Mouse (Mus musculus) pancreas, adult 10 weeks (tissue): ENCODE data around the gene Inpp4b. TPM values are rescaled to one million over a fixed set of nuclear protein-coding genes. Genes with fewer than 3 reads are reported as not detected.

Experiments
- polyA plus RNA-seq: library from polyadenylated mRNA; stranded (reverse); fragments of 350-450 nt; fragmentation: Illumina TruSeq; extraction: RNeasy Lipid Tissue Mini Kit (QIAGEN cat#74804); gene quantifications from one replicate; pipeline ENCODE4 v1.2.3, GENCODE M21; 2015; ENCODE audit warnings: low read depth, low replicate concordance; ENCODE audit not compliant: insufficient read depth

Gene Inpp4b
- polyA plus RNA-seq: 1.3 TPM

DNA sequence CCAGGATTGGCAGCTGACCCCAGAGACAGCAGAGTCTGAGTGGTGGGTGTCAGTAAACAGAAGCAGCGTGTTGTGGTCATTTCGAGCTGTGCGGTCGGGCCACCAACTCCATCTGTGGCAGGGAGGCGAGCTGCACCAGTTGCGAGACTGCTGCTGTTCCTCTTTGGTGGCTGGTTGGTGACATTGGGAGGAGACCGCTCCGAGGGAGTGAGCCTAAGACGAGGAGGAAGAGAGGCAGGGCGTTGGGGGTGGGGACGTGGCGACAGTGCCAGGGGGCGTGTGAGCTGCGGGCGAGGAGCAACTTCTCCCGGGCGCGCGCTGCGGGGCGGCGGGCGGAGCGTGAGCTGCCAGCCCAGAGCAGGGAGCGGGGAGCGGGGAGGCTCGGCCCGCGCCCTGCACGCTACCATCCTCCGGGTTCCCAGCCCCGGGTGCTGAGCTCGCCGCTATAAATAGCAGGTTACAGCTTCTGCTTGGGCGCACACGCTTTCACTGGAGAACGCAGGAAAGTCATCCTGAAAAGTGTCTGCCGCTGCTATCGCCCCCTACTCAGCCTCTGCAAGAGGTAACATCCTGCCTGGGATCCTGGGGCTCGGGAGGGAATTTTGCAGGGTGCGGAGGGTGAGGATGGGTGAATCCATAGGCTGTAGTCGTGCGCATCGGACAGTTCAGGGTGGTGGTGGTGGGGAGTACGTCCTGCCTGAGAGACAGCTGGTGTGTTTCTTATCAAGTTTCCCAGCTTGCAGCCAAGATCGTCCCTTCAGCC is at the start of gene Inpp4b:
Gene Inpp4b, plus strand, starts transcription at position 321 of the 763 bp plus-strand sequence.

